Mouse (Mus musculus) frontal cortex, adult (tissue): ENCODE data around the gene Ciart.
A peak's percentile ranks its signal among the peaks of the same experiment; 100 is the strongest.
"Not testable (repeated sequence)": the region's sequence is repeated elsewhere in the genome, so short reads cannot be mapped to it uniquely, and the experiment has no call there.

Source experiments
- ATAC-seq: cut with Nextera tagmentation; 2 replicates; pipeline ENCODE4 v1.9.2; 2017; ENCODE audit warnings: mild to moderate bottlenecking, moderate library complexity, mixed read lengths; ENCODE audit not compliant: low TSS enrichment

Ciart gene

DNA sequence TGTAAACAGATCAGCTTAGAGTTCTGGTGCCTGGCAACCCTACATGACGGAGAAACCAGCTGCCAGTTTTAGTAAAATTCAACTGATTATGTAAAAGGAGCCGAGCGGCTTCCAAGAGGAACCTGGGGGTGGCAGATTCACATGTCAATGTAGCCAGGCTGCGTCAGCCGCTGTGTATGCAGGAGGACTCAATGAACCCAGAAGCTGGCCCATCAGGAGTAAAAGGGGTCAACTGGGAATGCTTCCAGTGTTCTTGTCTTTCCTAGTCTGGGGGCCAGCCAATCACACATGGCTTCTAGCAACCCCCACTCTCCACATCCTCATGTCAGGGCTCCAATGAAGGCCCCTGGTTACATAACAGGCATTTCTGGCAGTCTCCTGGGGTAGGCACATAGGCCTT is 17.0 kb downstream of the Ciart start:
- peak; percentile 87 for ATAC-seq

DNA sequence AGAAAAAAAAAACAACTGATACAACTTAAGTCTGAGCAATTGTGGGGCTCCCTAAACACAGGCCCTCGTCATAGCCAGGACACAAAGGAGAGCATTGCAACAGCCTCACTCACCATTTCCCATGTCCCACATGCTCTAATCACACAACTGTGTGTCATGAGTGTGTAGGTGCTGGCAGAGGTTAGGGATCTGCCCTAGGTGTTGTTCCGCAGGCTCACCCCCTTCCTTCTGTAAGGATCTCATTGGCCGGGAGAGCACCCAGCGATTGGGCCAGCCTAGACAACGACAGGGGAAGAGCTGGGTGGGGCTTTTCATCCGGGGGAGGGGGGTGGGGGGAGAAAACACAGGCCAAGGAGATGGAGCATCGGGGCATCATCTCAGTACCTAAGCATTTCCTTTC is 18.5 kb downstream of the Ciart start:
- ATAC-seq = no peak

- no peak for ATAC-seq
These were observed 20.3 kb downstream of the Ciart start for GRCm38 (mm10) chr3:95861796-95862195.

DNA sequence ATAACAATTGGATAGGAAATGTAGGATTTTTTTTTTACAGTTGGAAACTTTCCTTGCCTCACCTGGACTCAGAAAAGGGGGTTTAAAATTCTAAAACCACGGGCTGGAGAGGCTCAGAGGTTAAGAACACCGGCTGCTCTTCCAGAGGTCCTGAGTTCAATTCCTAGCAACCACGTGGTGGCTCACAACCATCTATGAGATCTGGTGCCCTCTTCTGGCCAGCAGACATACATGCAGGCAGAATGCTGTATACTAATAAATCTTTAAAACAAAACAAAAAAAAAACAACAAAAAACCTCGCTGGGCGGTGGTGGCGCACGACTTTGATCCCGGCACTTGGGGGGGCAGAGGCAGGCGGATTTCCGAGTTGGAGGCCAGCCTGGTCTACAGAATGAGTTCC is 20.8 kb downstream of the Ciart start:
- ATAC-seq = no peak

DNA sequence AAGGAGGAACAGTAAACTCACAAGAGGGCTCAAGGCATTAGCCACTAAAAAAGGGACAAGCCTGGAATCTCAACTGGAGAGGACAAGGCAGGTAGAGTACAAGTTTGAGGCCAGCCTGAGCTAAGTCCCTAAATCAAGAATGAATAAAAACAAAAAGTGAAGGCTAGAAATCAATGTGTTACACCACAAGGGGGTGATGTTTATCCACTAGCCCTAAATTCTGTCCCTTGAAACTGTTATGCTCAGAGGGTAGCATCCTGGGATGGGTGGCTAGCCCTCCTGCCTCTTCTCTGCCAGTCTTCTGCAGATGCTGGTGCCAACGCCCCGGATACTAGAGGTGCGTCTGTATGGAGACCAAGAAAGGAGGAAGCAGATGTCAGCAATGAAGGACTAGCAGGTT is 21.7 kb downstream of the Ciart start:
- no peak for ATAC-seq

DNA sequence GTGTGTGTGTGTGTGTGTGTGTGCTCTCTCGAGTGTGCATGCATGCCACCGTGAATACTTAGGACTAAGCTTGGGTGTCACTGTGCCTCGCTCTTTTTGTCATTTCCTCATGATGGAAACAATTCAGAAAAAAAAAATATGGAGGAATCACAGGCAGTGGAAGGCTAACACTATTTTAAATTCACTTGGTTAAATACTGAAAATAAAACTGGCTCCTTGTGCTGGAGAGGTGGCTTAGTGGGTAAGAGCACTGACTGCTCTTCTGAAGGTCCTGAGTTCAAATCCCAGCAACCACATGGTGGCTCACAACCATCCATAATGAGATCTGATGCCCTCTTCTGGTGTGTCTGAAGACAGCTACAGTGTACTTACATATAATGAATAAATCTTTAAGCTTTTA is 23.8 kb downstream of the Ciart start:
- ATAC-seq = not testable (repeated sequence)

DNA sequence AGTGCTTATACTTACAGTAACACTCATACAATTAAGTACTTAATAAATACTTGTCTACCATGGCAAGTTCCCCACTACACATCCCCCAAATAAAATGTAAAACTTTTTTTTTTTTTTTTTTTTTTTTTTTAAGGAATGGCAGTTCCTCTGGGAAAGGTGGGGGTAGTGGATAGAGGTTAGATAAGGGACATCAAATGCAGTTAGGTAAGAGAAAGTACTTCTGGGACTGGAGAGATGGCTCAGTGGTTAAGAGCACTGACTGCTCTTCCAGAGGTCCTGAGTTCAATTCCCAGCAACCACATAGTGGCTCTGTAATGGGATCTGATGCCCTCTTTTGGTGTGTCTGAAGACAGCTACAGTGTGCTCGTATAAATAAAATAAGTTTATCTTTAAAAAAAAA is 25.0 kb downstream of the Ciart start:
- not testable (repeated sequence) for ATAC-seq

DNA sequence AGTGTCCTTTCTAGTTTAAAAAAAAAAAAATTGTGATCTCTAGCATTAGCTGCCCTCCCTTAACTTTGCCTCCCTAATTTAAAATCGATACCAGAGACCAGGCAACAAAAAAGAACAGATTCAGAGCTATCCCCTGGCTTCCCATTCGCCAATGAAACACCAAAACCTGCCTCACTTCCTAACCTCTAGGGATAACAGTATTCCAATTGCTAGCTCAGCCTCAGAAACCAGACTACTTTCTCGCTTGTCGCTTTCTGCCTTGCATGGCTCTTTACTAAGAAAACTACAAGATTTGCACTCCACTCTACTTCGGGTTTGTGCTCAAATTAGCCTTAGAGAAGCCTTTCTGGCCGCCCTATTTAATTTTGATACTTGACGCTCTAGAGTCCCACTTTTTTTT is 25.9 kb downstream of the Ciart start:
- peak; percentile 13; the same call in 1 of the 2 replicates for ATAC-seq

- ATAC-seq = peak; percentile 96
These were observed 26.5 kb downstream of the Ciart start, which contains the start of gene Prpf3 for GRCm38 (mm10) chr3:95855502-95856089. Gene Prpf3 (minus strand): TSS chr3:95855885.

DNA sequence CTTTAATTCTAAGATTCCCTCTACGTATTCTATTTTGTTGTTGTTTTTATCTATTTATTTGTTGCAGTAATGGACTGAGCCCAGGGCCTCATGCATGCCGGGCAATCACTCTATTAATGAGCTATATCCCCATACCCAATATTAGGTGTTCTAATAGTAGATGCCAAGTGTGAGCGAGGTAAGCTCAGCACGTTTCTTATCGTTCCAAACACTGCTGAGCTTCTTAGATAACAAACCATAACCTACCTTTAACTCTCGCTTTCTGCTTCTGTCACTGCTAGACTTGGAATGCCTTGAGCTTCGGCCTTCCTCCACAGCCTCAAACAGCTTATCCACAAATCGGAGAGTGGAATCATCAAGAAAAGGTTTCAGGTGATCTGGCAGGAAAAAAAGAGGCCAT is 30.7 kb downstream of the Ciart start:
- ATAC-seq = no peak

GRCm38 (mm10) chr3:95850611-95851010 is 31.4 kb downstream of the Ciart start:
- no peak for ATAC-seq

GRCm38 (mm10) chr3:95842503-95843214 is 39.4 kb downstream of the Ciart start:
- no peak for ATAC-seq

DNA sequence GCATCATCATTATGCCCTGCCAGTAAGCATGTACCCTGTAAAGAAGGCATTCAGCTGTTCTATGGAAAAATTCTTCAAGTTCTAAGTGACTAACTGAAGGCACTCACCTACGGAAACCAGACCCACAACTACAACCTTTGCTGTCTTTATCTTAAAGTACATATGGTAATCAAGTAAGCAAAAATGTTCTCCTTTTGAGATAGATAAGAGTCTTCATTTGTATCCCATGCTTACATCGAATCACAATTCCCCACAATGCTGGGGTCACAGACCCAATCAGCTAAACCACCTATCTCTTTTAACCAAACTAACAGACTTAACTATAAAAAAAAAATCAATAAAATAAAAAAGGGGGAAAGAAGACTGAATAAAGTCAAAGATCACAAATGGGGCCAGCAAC is 42.8 kb downstream of the Ciart start:
- ATAC-seq = no peak

DNA sequence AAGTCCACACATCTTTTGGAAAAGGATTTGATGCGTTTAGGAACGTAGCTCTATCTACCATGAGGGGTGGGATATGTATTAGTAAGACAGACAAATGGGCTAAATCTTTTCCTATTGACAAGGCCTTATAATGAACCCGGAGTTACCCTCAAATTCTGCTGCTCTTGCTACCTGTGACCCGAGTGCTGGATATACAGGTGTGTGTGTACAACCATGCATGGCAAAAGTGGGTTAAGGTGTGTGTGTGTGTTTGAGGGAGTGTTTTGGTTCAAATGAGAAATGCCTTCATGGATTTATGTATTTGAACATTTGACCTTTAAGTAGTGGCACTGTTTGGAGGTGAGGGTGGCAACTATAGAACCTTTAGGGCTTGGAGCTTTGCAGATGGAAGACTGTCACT is 53.0 kb downstream of the Ciart start:
- ATAC-seq = no peak
